ENCODE assay signal across 8 mouse cellular contexts in the genomic region with DNA sequence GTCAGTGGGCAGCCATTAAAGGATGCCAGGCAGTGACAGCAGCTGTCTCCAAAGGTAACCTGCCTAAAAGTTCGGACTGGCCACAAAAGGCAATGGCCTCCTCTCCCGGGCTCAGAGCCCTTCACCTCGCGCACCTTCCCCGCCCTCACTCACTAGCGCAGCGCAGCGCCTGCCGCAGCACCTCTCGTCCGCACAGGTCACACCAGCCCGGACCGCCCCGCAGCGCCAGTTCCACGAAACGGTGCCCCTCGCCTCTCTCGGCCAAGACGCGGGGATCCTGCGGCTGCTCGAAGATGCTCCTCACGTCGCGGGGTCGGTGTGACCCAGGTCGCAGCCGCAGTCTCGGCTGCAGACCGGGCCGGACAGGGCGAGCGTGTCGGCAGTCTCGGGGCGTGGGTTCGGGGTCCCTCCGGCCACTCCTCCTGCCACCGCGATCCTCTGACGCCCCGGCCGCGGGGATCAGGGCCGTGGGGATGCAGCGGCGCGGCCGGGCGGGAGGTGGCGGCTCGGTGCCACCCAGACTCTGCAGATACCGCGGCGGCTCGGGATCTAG. TPM values are rescaled to one million over a fixed set of nuclear protein-coding genes. Genes with fewer than 3 reads are reported as not detected.
DNase-seq lines count a peak whose midpoint lies in the region; ATAC-seq and TF ChIP-seq lines count a peak whose summit lies in the region.

No protein-coding gene starts in this region.

- peak overlapping the region; percentile 97 for H3K4me2 ChIP-seq in heart, embryonic 11.5 days
- H3K4me2 ChIP-seq in liver, embryonic 14.5 days (ENCODE audit: low read depth): peak overlapping the region; percentile 63
- H3K4me2 ChIP-seq in stomach, embryonic 15.5 days: peak overlapping the region; percentile 98

- peak; percentile 36; the same call in 1 of the 2 replicates for ATAC-seq in heart, embryonic 11.5 days (replicated peaks; ENCODE audit: insufficient number of reproducible peaks, low FRiP score, low TSS enrichment)
- ATAC-seq in granulocyte monocyte progenitor cell, adult 5-6 weeks (replicated peaks; ENCODE audit: poor library complexity, severe bottlenecking): peak; percentile 1; the same call in 1 of the 2 replicates
- peak; percentile 14; the same call in 1 of the 2 replicates for ATAC-seq in liver, embryonic 14.5 days (ENCODE audit: insufficient read depth)
- ATAC-seq in stomach, embryonic 15.5 days (ENCODE audit: insufficient read depth, low FRiP score, low read depth): no peak

- H3K36me3 ChIP-seq in heart, embryonic 11.5 days (ENCODE audit: control insufficient read depth, insufficient read depth, low read length): no peaks in the 10 kb centered on the region
- no peaks in the 10 kb centered on the region for H3K36me3 ChIP-seq in liver, embryonic 14.5 days (replicated peaks; ENCODE audit: control insufficient read depth, insufficient read depth, low read depth)
- H3K36me3 ChIP-seq in stomach, embryonic 15.5 days: no peaks in the 10 kb centered on the region

- peak overlapping the region; percentile 77 for H3K4me3 ChIP-seq in heart, embryonic 11.5 days (ENCODE audit: low read depth, low read length)
- peak overlapping the region; percentile 48 to 54 for H3K4me3 ChIP-seq in liver, embryonic 14.5 days (ENCODE audit: insufficient read depth in 1 of 2, low read depth in 2 of 2, low read length in 2 of 2)
- peak overlapping the region; percentile 67 for H3K4me3 ChIP-seq in stomach, embryonic 15.5 days (replicated peaks)

- no peaks in the 10 kb centered on the region for H3K9me3 ChIP-seq in heart, embryonic 11.5 days (replicated peaks; ENCODE audit: control insufficient read depth, low read length)
- no peaks in the 10 kb centered on the region for H3K9me3 ChIP-seq in liver, embryonic 14.5 days (ENCODE audit: control insufficient read depth, low read length)
- no peaks in the 10 kb centered on the region for H3K9me3 ChIP-seq in stomach, embryonic 15.5 days

- peaks cover 40% of the 10 kb centered on the region for H3K4me1 ChIP-seq in heart, embryonic 11.5 days (ENCODE audit: control insufficient read depth, insufficient read depth, low read length)
- H3K4me1 ChIP-seq in liver, embryonic 14.5 days (replicated peaks; ENCODE audit: control insufficient read depth in 2 of 2, insufficient read depth in 2 of 2, low read length in 1 of 2): peaks cover 0 to 3% of the 10 kb centered on the region in 2 experiments; a peak in 1 of 4 replicates
- H3K4me1 ChIP-seq in stomach, embryonic 15.5 days: peaks cover 19% of the 10 kb centered on the region

- peaks cover 14% of the 10 kb centered on the region for H3K27me3 ChIP-seq in heart, embryonic 11.5 days (ENCODE audit: control insufficient read depth, insufficient read depth, low read length)
- H3K27me3 ChIP-seq in liver, embryonic 14.5 days (ENCODE audit: control insufficient read depth, insufficient read depth, low read length): peaks cover 31% of the 10 kb centered on the region
- peaks cover 12% of the 10 kb centered on the region; the same call in 1 of the 2 replicates for H3K27me3 ChIP-seq in stomach, embryonic 15.5 days (replicated peaks)

- WGBS in heart, embryonic 11.5 days (ENCODE audit: insufficient replicate concordance): under 1% methylated on average over 57 of the region's 57 CpGs
- 3% methylated on average over 51 of the region's 57 CpGs for WGBS in liver, embryonic 14.5 days (ENCODE audit: insufficient replicate concordance)
- WGBS in stomach, embryonic 15.5 days: 2% methylated on average over 57 of the region's 57 CpGs

- TF ChIP-seq EP300 in liver, embryonic 14.5 days (IDR thresholded peaks at IDR 0.05; ENCODE audit: low read depth): no peak

- H3K9ac ChIP-seq in heart, embryonic 11.5 days (ENCODE audit: low read depth, low read length): peak overlapping the region; percentile 83
- H3K9ac ChIP-seq in liver, embryonic 14.5 days (replicated peaks): no peak overlapping the region
- H3K9ac ChIP-seq in stomach, embryonic 15.5 days: peak overlapping the region; percentile 76

- TF ChIP-seq CTCF in liver, embryonic 14.5 days (IDR thresholded peaks at IDR 0.05; ENCODE audit: low read depth): no peak

- no peak overlapping the region for H3K27ac ChIP-seq in heart, embryonic 11.5 days (ENCODE audit: low read depth, low read length)
- H3K27ac ChIP-seq in liver, embryonic 14.5 days: no peak overlapping the region
- no peak overlapping the region for H3K27ac ChIP-seq in stomach, embryonic 15.5 days

- DNase-seq in heart, adult 18-20 months: no peak
- peak; percentile 40 for DNase-seq in urinary bladder, postnatal 14 days (ENCODE audit: low spot score)
- no peak for DNase-seq in urinary bladder, postnatal 25 days (ENCODE audit: low spot score)
- no peak for DNase-seq in liver, embryonic 14.5 days (ENCODE audit: low read depth in 3 of 3, low spot score in 3 of 3)
- DNase-seq in Muller cell, postnatal 12 days (ENCODE audit: inconsistent ontology term): no peak

RNA-seq across cellular contexts. Expression of a gene that starts 0.4 kb away (rescaled TPM):
- 38.1 and 39.1 TPM in 2 replicates for polyA plus RNA-seq in heart, embryonic 11.5 days (2014; fragmentation: Nextera tagmentation; extraction: Ambion mirVana)
- 1 to 10 TPM; 2.2 to 4.4 TPM for total RNA-seq in heart, adult 18-20 months (2021)
- 48.5 and 59.1 TPM in 2 replicates for total RNA-seq in granulocyte monocyte progenitor cell, adult 5-6 weeks (2014; fragmentation: Nextera tagmentation)
- total RNA-seq in granulocyte monocyte progenitor cell, adult 5-6 weeks (2017): 48.9 and 52.7 TPM in 2 replicates
- 2.1 TPM in 2 replicates for polyA plus RNA-seq in liver, embryonic 14.5 days (2012; rRNA removed)
- polyA plus RNA-seq in liver, embryonic 14.5 days (2014; fragmentation: Nextera tagmentation; extraction: Ambion mirVana): 3.6 and 3.7 TPM in 2 replicates
- polyA plus RNA-seq in stomach, embryonic 15.5 days (2015; fragmentation: Nextera tagmentation; extraction: Ambion mirVana): 4.5 and 5.7 TPM in 2 replicates

RNA-seq across cellular contexts. Expression of a gene that starts 34.8 kb away (rescaled TPM):
- polyA plus RNA-seq in heart, embryonic 11.5 days (2014; fragmentation: Nextera tagmentation; extraction: Ambion mirVana): 1.3 and 2.4 TPM in 2 replicates
- 1 to 10 TPM; 1.5 to 2.6 TPM for total RNA-seq in heart, adult 18-20 months (2021)
- 57.6 and 57.9 TPM in 2 replicates for total RNA-seq in granulocyte monocyte progenitor cell, adult 5-6 weeks (2014; fragmentation: Nextera tagmentation)
- 26.2 and 31.7 TPM in 2 replicates for total RNA-seq in granulocyte monocyte progenitor cell, adult 5-6 weeks (2017)
- 6.1 and 6.4 TPM in 2 replicates for polyA plus RNA-seq in liver, embryonic 14.5 days (2012; rRNA removed)
- polyA plus RNA-seq in liver, embryonic 14.5 days (2014; fragmentation: Nextera tagmentation; extraction: Ambion mirVana): 4.9 and 5.7 TPM in 2 replicates
- polyA plus RNA-seq in stomach, embryonic 15.5 days (2015; fragmentation: Nextera tagmentation; extraction: Ambion mirVana): 6.4 and 7.1 TPM in 2 replicates
